Mouse (Mus musculus) testis, adult 2 months (tissue): ENCODE measurements around the gene Slc13a3. TPM values are rescaled to one million over a fixed set of nuclear protein-coding genes. Genes with fewer than 3 reads are reported as not detected.
A peak's percentile ranks its signal among the peaks of the same experiment; 100 is the strongest.

Experiments used
- H3K27ac ChIP-seq: fragments of 200-500 bp; 2 replicates; pipeline ENCODE4 v1.5.1; 2012; ENCODE audit warnings: low read depth, low read length; ENCODE audit not compliant: control insufficient read depth, insufficient read depth
- H3K27me3 ChIP-seq: fragments of 200-500 bp; 2 replicates; pipeline ENCODE4 v1.6.1; 2012; ENCODE audit warnings: mild to moderate bottlenecking, low read length, moderate library complexity; ENCODE audit not compliant: control insufficient read depth, insufficient read depth
- H3K36me3 ChIP-seq: fragments of 200-500 bp; 2 replicates; pipeline ENCODE4 v1.6.1; 2012; ENCODE audit warnings: mild to moderate bottlenecking, low read length; ENCODE audit not compliant: control insufficient read depth, insufficient read depth
- H3K4me1 ChIP-seq: fragments of 200-500 bp; 2 replicates; pipeline ENCODE4 v1.6.1; 2012; ENCODE audit warnings: low read length; ENCODE audit not compliant: control insufficient read depth, insufficient read depth
- H3K4me3 ChIP-seq: fragments of 200-500 bp; 2 replicates; pipeline ENCODE4 v1.5.1; 2012; ENCODE audit warnings: low read depth, mild to moderate bottlenecking, low read length, moderate library complexity, mixed read lengths; ENCODE audit not compliant: control insufficient read depth
- CTCF ChIP-seq: fragments of 200-500 bp; IDR thresholded peaks from 2 replicates; pipeline ENCODE4 v1.5.1; 2012; ENCODE audit warnings: low read depth, mild to moderate bottlenecking, inconsistent platforms, low read length, moderate library complexity; ENCODE audit not compliant: control insufficient read depth, insufficient read depth, insufficient replicate concordance
- POLR2A ChIP-seq: fragments of 200-500 bp; IDR thresholded peaks from 2 replicates; pipeline ENCODE4 v1.6.1; 2012; ENCODE audit warnings: low read depth, mild to moderate bottlenecking, inconsistent platforms, low read length, moderate library complexity; ENCODE audit not compliant: control insufficient read depth
- polyA plus RNA-seq: library from polyadenylated mRNA; depleted of rRNA; stranded (reverse); fragments of >200 nt; gene quantifications from 2 replicates; pipeline ENCODE4 v1.2.3, GENCODE M21; 2012

The Slc13a3 gene
- polyA plus RNA-seq, 1 experiment: 0.85 TPM

GRCm38 (mm10) chr2:165418577-165418976 is 54.5 kb downstream of the Slc13a3 start:
- Histone ChIP-seq H3K4me1 (peaks cover 13% of the 10 kb centered on the region), H3K27ac (no peak overlapping the region), H3K27me3 (no peaks in the 10 kb centered on the region), H3K36me3 (no peaks in the 10 kb centered on the region), H3K4me3 (no peak overlapping the region)
- TF ChIP-seq CTCF: no peak
- no peak for TF ChIP-seq POLR2A

GRCm38 (mm10) chr2:165417291-165417690 is 55.7 kb downstream of the Slc13a3 start:
- H3K27me3 ChIP-seq: no peaks in the 10 kb centered on the region
- H3K4me1 ChIP-seq: peaks cover 13% of the 10 kb centered on the region
- H3K4me3 ChIP-seq: no peak overlapping the region
- H3K27ac ChIP-seq: no peak overlapping the region
- no peaks in the 10 kb centered on the region for H3K36me3 ChIP-seq
- no peak for TF ChIP-seq POLR2A
- no peak for TF ChIP-seq CTCF

GRCm38 (mm10) chr2:165415795-165416194 is 57.2 kb downstream of the Slc13a3 start:
- no peak overlapping the region for H3K4me3 ChIP-seq
- TF ChIP-seq CTCF: no peak
- no peak for TF ChIP-seq POLR2A
- no peaks in the 10 kb centered on the region for H3K27me3 ChIP-seq
- peaks cover 13% of the 10 kb centered on the region for H3K4me1 ChIP-seq
- no peaks in the 10 kb centered on the region for H3K36me3 ChIP-seq
- no peak overlapping the region for H3K27ac ChIP-seq

- Histone ChIP-seq H3K27me3 (no peaks in the 10 kb centered on the region), H3K4me1 (peaks cover 10% of the 10 kb centered on the region), H3K27ac (no peak overlapping the region), H3K36me3 (no peaks in the 10 kb centered on the region), H3K4me3 (no peak overlapping the region)
- TF ChIP-seq POLR2A (no peak), CTCF (no peak)
These were observed 57.8 kb downstream of the Slc13a3 start for GRCm38 (mm10) chr2:165415141-165415721.

- peaks cover 10% of the 10 kb centered on the region for H3K4me1 ChIP-seq
- TF ChIP-seq POLR2A: no peak
- no peak for TF ChIP-seq CTCF
- H3K27ac ChIP-seq: no peak overlapping the region
- no peak overlapping the region for H3K4me3 ChIP-seq
- no peaks in the 10 kb centered on the region for H3K27me3 ChIP-seq
- no peaks in the 10 kb centered on the region for H3K36me3 ChIP-seq
These were observed 58.7 kb downstream of the Slc13a3 start for GRCm38 (mm10) chr2:165414321-165414720.

GRCm38 (mm10) chr2:165413884-165414283 is 59.1 kb downstream of the Slc13a3 start:
- H3K27me3 ChIP-seq: no peaks in the 10 kb centered on the region
- TF ChIP-seq CTCF (no peak), POLR2A (no peak)
- H3K36me3 ChIP-seq: no peaks in the 10 kb centered on the region
- H3K4me1 ChIP-seq: peaks cover 10% of the 10 kb centered on the region
- H3K4me3 ChIP-seq: no peak overlapping the region
- no peak overlapping the region for H3K27ac ChIP-seq

- Histone ChIP-seq H3K27me3 (no peaks in the 10 kb centered on the region), H3K36me3 (no peaks in the 10 kb centered on the region), H3K27ac (no peak overlapping the region), H3K4me3 (no peak overlapping the region), H3K4me1 (no peaks in the 10 kb centered on the region)
- TF ChIP-seq CTCF: peak; percentile 91
- no peak for TF ChIP-seq POLR2A
These were observed 65.2 kb downstream of the Slc13a3 start for GRCm38 (mm10) chr2:165407700-165408301.
